35 mouse cellular contexts compared by ENCODE assay signal in genomic region chr1:63567031-63567430, GRCm38 (mm10). TPM values are rescaled to one million over a fixed set of nuclear protein-coding genes. Genes with fewer than 3 reads are reported as not detected.
DNase-seq lines count a peak whose midpoint lies in the region; TF ChIP-seq lines count a peak whose summit lies in the region.
"Had no signal": no experiment of that assay in that cellular context is flagged by ENCODE, and none has a peak within 500 bp of the region (broad histone marks: within the 10 kb centered on the region; RNA-seq: fewer than 3 reads in every experiment).

No protein-coding gene starts in this region.

- no peak overlapping the region for H3K9ac ChIP-seq in MEL (ENCODE audit: control insufficient read depth, low read depth, low read length, poor library complexity, severe bottlenecking)
- H3K9ac ChIP-seq: embryonic facial prominence, embryonic 13.5 days; forebrain, embryonic 15.5 days; kidney, embryonic 15.5 days; limb, embryonic 13.5 days; liver, embryonic 13.5 days had no signal

- H3K4me3 ChIP-seq in MEL (ENCODE audit: control insufficient read depth in 1 of 2, insufficient read depth in 1 of 2, low read depth in 2 of 2, low read length in 2 of 2): no peak overlapping the region
- H3K4me3 ChIP-seq: embryonic facial prominence, embryonic 13.5 days; forebrain, embryonic 10.5 days; forebrain, embryonic 15.5 days; kidney, embryonic 15.5 days; limb, embryonic 13.5 days; liver, embryonic 13.5 days had no signal

- no peaks in the 10 kb centered on the region for H3K9me3 ChIP-seq in MEL (replicated peaks; ENCODE audit: insufficient read depth, low read length)
- H3K9me3 ChIP-seq: embryonic facial prominence, embryonic 13.5 days; forebrain, embryonic 10.5 days; forebrain, embryonic 15.5 days; kidney, embryonic 15.5 days; limb, embryonic 13.5 days; liver, embryonic 13.5 days had no signal

- H3K79me2 ChIP-seq in MEL (ENCODE audit: control insufficient read depth, insufficient read depth, low read length, poor library complexity): no peaks in the 10 kb centered on the region

- no peak for TF ChIP-seq POLR2A in MEL (IDR thresholded peaks at IDR 0.05; ENCODE audit: control insufficient read depth in 1 of 2, insufficient read depth in 1 of 2, low read depth in 1 of 2, low read length in 2 of 2, poor library complexity in 1 of 2)

- no peak for TF ChIP-seq RAD21 in MEL (IDR thresholded peaks at IDR 0.05; ENCODE audit: low read depth, low read length)

- no peak for TF ChIP-seq EP300 in MEL (IDR thresholded peaks at IDR 0.05; ENCODE audit: low read depth in 1 of 2, low read length in 2 of 2)

- no peak for TF ChIP-seq CTCF in MEL (IDR thresholded peaks at IDR 0.05 in 2 of 3, conservative IDR thresholded peaks at IDR 0.05 in 1 of 3; ENCODE audit: control insufficient read depth in 1 of 3, insufficient read depth in 1 of 3, low read depth in 2 of 3, low read length in 3 of 3, poor library complexity in 1 of 3, severe bottlenecking in 1 of 3)

- DNase-seq in heart, adult 11 months: peak; percentile 73
- no peak for DNase-seq in heart, adult 9 months (ENCODE audit: low spot score in 2 of 2)
- DNase-seq in MEL (ENCODE audit: low read depth, low spot score): peak; percentile 1
- DNase-seq in NIH3T3 (ENCODE audit: low read depth): peak; percentile 29
- DNase-seq in spleen, adult 18-20 months: no peak
- DNase-seq in thymus, adult 18-20 months: no peak
- DNase-seq: adrenal gland, postnatal 14 days; heart, postnatal 14 days; kidney, adult 18-20 months; kidney, postnatal 25 days; liver, embryonic 13.5 days; lung, postnatal 10 days; midbrain, embryonic 14.5 days; right cerebral cortex, postnatal 25 days had no signal

- no peaks in the 10 kb centered on the region for H3K4me1 ChIP-seq in MEL (ENCODE audit: control insufficient read depth in 1 of 2, insufficient read depth in 2 of 2, low read length in 2 of 2)
- H3K4me1 ChIP-seq: embryonic facial prominence, embryonic 13.5 days; kidney, embryonic 15.5 days; limb, embryonic 13.5 days; liver, embryonic 13.5 days had no signal

- no peaks in the 10 kb centered on the region for H3K27me3 ChIP-seq in MEL (ENCODE audit: control insufficient read depth in 1 of 2, insufficient read depth in 2 of 2, low read length in 2 of 2)
- H3K27me3 ChIP-seq: embryonic facial prominence, embryonic 13.5 days; forebrain, embryonic 15.5 days; kidney, embryonic 15.5 days; limb, embryonic 13.5 days; liver, embryonic 13.5 days had no signal

- no peak overlapping the region for H3K27ac ChIP-seq in MEL (ENCODE audit: control insufficient read depth, low read depth, low read length)
- H3K27ac ChIP-seq: embryonic facial prominence, embryonic 13.5 days; forebrain, embryonic 15.5 days; kidney, embryonic 15.5 days; limb, embryonic 13.5 days; liver, embryonic 13.5 days had no signal

- no peaks in the 10 kb centered on the region for H3K36me3 ChIP-seq in MEL (ENCODE audit: control insufficient read depth in 1 of 2, insufficient read depth in 2 of 2, low read length in 2 of 2)
- H3K36me3 ChIP-seq: embryonic facial prominence, embryonic 13.5 days; forebrain, embryonic 10.5 days; forebrain, embryonic 15.5 days; kidney, embryonic 15.5 days; limb, embryonic 13.5 days; liver, embryonic 13.5 days had no signal

TF ChIP-seq in MEL, 35 proteins besides CTCF, POLR2A, EP300 and RAD21:
- TF ChIP-seq MAZ (IDR thresholded peaks at IDR 0.05; ENCODE audit: low read depth, low read length): no peak

RNA-seq across cellular contexts. Expression of gene Gm39653, which starts 48.7 kb away (rescaled TPM):
- not detected in 2 replicates for total RNA-seq in MEL (2012; rRNA removed)
- not detected for polyA plus RNA-seq in MEL (2012; ENCODE audit: insufficient read depth in 1 of 2, insufficient read length in 2 of 2, low read depth in 1 of 2, low replicate concordance in 2 of 2, missing spikeins in 1 of 2)
- total RNA-seq: adrenal gland, postnatal 14 days; common myeloid progenitor, adult 5-6 weeks; gastrocnemius, adult 8-10 months; gastrocnemius, postnatal 4 days; heart, adult 8-10 months; heart, postnatal 14 days; layer of hippocampus, adult 8-10 months; layer of hippocampus, postnatal 25 days; left cerebral cortex, adult 8-10 months; monocyte, adult 5-6 weeks had no signal
- polyA plus RNA-seq: brain, embryonic 14.5 days; embryonic facial prominence, embryonic 13.5 days; forebrain, embryonic 10.5 days; forebrain, embryonic 15.5 days; heart, embryonic 14.5 days; hindbrain, embryonic 11.5 days; hindbrain, embryonic 16.5 days; intestine, embryonic 14.5 days; kidney, embryonic 15.5 days; limb, embryonic 13.5 days; liver, embryonic 13.5 days; midbrain, embryonic 14.5 days; neural tube, embryonic 14.5 days; spleen, adult 2 months; thymus, postnatal 0 days had no signal

Comparison
In these comparisons a context has a peak if more than half of its experiments do, and no peak if none do; other contexts are left out.
1. DNase-seq: peak in heart, adult 11 months (single experiment), MEL (single experiment) and NIH3T3 (single experiment); none in heart, adult 9 months (0 of 2), spleen, adult 18-20 months (0 of 2) and thymus, adult 18-20 months (0 of 2).